Mouse (Mus musculus) hindbrain, embryonic 13.5 days (tissue): ENCODE results near the gene Snx27. TPM values are rescaled to one million over a fixed set of nuclear protein-coding genes. Genes with fewer than 3 reads are reported as not detected.
A peak's percentile ranks its signal among the peaks of the same experiment; 100 is the strongest.

ENCODE experiments used
- ATAC-seq: fragments of 200-750 bp; cut with Nextera tagmentation; 2 replicates; pipeline ENCODE4 v1.8.0; 2017; ENCODE audit warnings: moderate TSS enrichment; ENCODE audit not compliant: low FRiP score
- H3K27ac ChIP-seq: fragments of 300-500 bp; sonication (generic); 2 replicates; pipeline ENCODE4 v1.5.1; 2015; ENCODE audit warnings: inconsistent platforms, mild to moderate bottlenecking, moderate library complexity
- H3K27me3 ChIP-seq: fragments of 300-500 bp; sonication (generic); 2 replicates; pipeline ENCODE4 v1.6.1; 2015; ENCODE audit warnings: mild to moderate bottlenecking, inconsistent platforms
- H3K36me3 ChIP-seq: fragments of 300-500 bp; sonication (generic); 2 replicates; pipeline ENCODE4 v1.6.1; 2015; ENCODE audit warnings: mild to moderate bottlenecking, inconsistent platforms
- H3K4me1 ChIP-seq: fragments of 300-500 bp; sonication (generic); replicated peaks from 2 replicates; pipeline ENCODE4 v1.6.1; 2015; ENCODE audit warnings: inconsistent platforms
- H3K4me2 ChIP-seq: fragments of 300-500 bp; sonication (generic); 2 replicates; pipeline ENCODE4 v1.6.1; 2015; ENCODE audit warnings: inconsistent platforms, mild to moderate bottlenecking, moderate library complexity
- H3K4me3 ChIP-seq: fragments of 300-500 bp; sonication (generic); 2 replicates; pipeline ENCODE4 v1.5.1; 2015; ENCODE audit warnings: mild to moderate bottlenecking, inconsistent platforms
- H3K9ac ChIP-seq: fragments of 300-500 bp; sonication (generic); 2 replicates; pipeline ENCODE4 v1.6.1; 2015; ENCODE audit warnings: mild to moderate bottlenecking, inconsistent platforms
- H3K9me3 ChIP-seq: fragments of 300-500 bp; sonication (generic); 2 replicates; pipeline ENCODE4 v1.6.1; 2016; ENCODE audit warnings: inconsistent platforms
- WGBS: fragments of 180-500 bp; shearing (Covaris S2); methylation state at CpG from one replicate; pipeline ENCODE4 v1.1.7; 2015; 5-methylcytosine and 5-hydroxymethylcytosine counted together
- polyA plus RNA-seq: library from polyadenylated mRNA; unstranded; fragments of >200 nt; fragmentation: Nextera tagmentation; extraction: Ambion mirVana; gene quantifications from 2 replicates; pipeline ENCODE4 v1.2.1, GENCODE M21; 2015

The Snx27 gene
- polyA plus RNA-seq, 1 experiment from 2014 or later = 74.7 TPM

GRCm38 (mm10) chr3:94564356-94565010, 18.0 kb downstream of the Snx27 start:
- Histone ChIP-seq H3K4me2 (no peak overlapping the region), H3K27me3 (no peaks in the 10 kb centered on the region), H3K36me3 (peaks cover 8% of the 10 kb centered on the region), H3K9me3 (no peaks in the 10 kb centered on the region), H3K4me1 (peaks cover 2% of the 10 kb centered on the region; the same call in 1 of the 2 replicates), H3K27ac (no peak overlapping the region), H3K4me3 (no peak overlapping the region), H3K9ac (no peak overlapping the region)
- no peak for ATAC-seq
- 80% methylated on average over 4 of the region's 4 CpGs for WGBS

- H3K4me1 ChIP-seq = peaks cover 2% of the 10 kb centered on the region; the same call in 1 of the 2 replicates
- H3K27ac ChIP-seq = no peak overlapping the region
- WGBS = 84% methylated on average over 3 of the region's 3 CpGs
- H3K9me3 ChIP-seq = no peaks in the 10 kb centered on the region
- no peaks in the 10 kb centered on the region for H3K27me3 ChIP-seq
- peaks cover 12% of the 10 kb centered on the region for H3K36me3 ChIP-seq
- H3K9ac ChIP-seq = no peak overlapping the region
- no peak overlapping the region for H3K4me3 ChIP-seq
- ATAC-seq = no peak
- no peak overlapping the region for H3K4me2 ChIP-seq
Observed at GRCm38 (mm10) chr3:94563163-94563562, 19.4 kb downstream of the Snx27 start.

GRCm38 (mm10) chr3:94559931-94560429, 22.5 kb downstream of the Snx27 start:
- Histone ChIP-seq H3K4me3 (no peak overlapping the region), H3K9me3 (no peaks in the 10 kb centered on the region), H3K36me3 (peaks cover 20% of the 10 kb centered on the region), H3K27me3 (no peaks in the 10 kb centered on the region), H3K4me1 (no peaks in the 10 kb centered on the region), H3K4me2 (no peak overlapping the region), H3K27ac (no peak overlapping the region), H3K9ac (no peak overlapping the region)
- no peak for ATAC-seq
- 84% methylated on average over 5 of the region's 5 CpGs for WGBS

- Histone ChIP-seq H3K9me3 (no peaks in the 10 kb centered on the region), H3K4me3 (no peak overlapping the region), H3K27ac (no peak overlapping the region), H3K27me3 (no peaks in the 10 kb centered on the region), H3K4me1 (no peaks in the 10 kb centered on the region; the same call in 1 of the 2 replicates), H3K4me2 (no peak overlapping the region), H3K36me3 (no peaks in the 10 kb centered on the region), H3K9ac (no peak overlapping the region)
- WGBS = 100% methylated on average over 2 of the region's 2 CpGs
- no peak for ATAC-seq
Observed at GRCm38 (mm10) chr3:94549041-94549440, 33.5 kb downstream of the Snx27 start.

- 84% methylated on average over 3 of the region's 3 CpGs for WGBS
- Histone ChIP-seq H3K9me3 (no peaks in the 10 kb centered on the region), H3K4me1 (no peaks in the 10 kb centered on the region), H3K27me3 (no peaks in the 10 kb centered on the region), H3K27ac (no peak overlapping the region), H3K4me2 (no peak overlapping the region), H3K4me3 (no peak overlapping the region), H3K36me3 (no peaks in the 10 kb centered on the region; the same call in 1 of the 2 replicates), H3K9ac (no peak overlapping the region)
- ATAC-seq = no peak
Observed at GRCm38 (mm10) chr3:94537187-94537586, 45.3 kb downstream of the Snx27 start.

- ATAC-seq = no peak
- no peaks in the 10 kb centered on the region for H3K4me1 ChIP-seq
- no peak overlapping the region for H3K9ac ChIP-seq
- no peak overlapping the region for H3K4me3 ChIP-seq
- H3K27me3 ChIP-seq = no peaks in the 10 kb centered on the region
- no peak overlapping the region for H3K4me2 ChIP-seq
- H3K9me3 ChIP-seq = no peaks in the 10 kb centered on the region
- peaks cover 6% of the 10 kb centered on the region for H3K36me3 ChIP-seq
- no peak overlapping the region for H3K27ac ChIP-seq
Observed at GRCm38 (mm10) chr3:94533968-94534367, 48.5 kb downstream of the Snx27 start.

GRCm38 (mm10) chr3:94526731-94527130, 55.8 kb downstream of the Snx27 start:
- no peak for ATAC-seq
- H3K4me3 ChIP-seq = no peak overlapping the region
- peaks cover 31% of the 10 kb centered on the region for H3K36me3 ChIP-seq
- no peak overlapping the region for H3K4me2 ChIP-seq
- WGBS = 84% methylated on average over 2 of the region's 2 CpGs
- no peak overlapping the region for H3K9ac ChIP-seq
- H3K27me3 ChIP-seq = no peaks in the 10 kb centered on the region
- H3K4me1 ChIP-seq = no peaks in the 10 kb centered on the region
- H3K9me3 ChIP-seq = no peaks in the 10 kb centered on the region
- no peak overlapping the region for H3K27ac ChIP-seq

GRCm38 (mm10) chr3:94506664-94507063, 75.9 kb downstream of the Snx27 start:
- Histone ChIP-seq H3K9me3 (no peaks in the 10 kb centered on the region), H3K36me3 (peaks cover 56% of the 10 kb centered on the region), H3K9ac (no peak overlapping the region), H3K4me1 (no peaks in the 10 kb centered on the region), H3K27me3 (no peaks in the 10 kb centered on the region), H3K27ac (no peak overlapping the region), H3K4me2 (no peak overlapping the region), H3K4me3 (no peak overlapping the region)
- ATAC-seq = no peak
- 88% methylated on average over 1 of the region's 1 CpGs for WGBS

- Histone ChIP-seq H3K4me1 (no peaks in the 10 kb centered on the region), H3K9me3 (no peaks in the 10 kb centered on the region), H3K27ac (no peak overlapping the region), H3K4me2 (no peak overlapping the region), H3K36me3 (peaks cover 47% of the 10 kb centered on the region), H3K27me3 (no peaks in the 10 kb centered on the region), H3K4me3 (no peak overlapping the region), H3K9ac (no peak overlapping the region)
- ATAC-seq = 0 out of 2 replicates have a peak, but pooled peaks have one; percentile 49
- 74% methylated on average over 3 of the region's 3 CpGs for WGBS
Observed at GRCm38 (mm10) chr3:94502243-94502642, 80.3 kb downstream of the Snx27 start.

GRCm38 (mm10) chr3:94497162-94497561, 85.4 kb downstream of the Snx27 start:
- H3K4me2 ChIP-seq = no peak overlapping the region
- no peaks in the 10 kb centered on the region for H3K9me3 ChIP-seq
- H3K9ac ChIP-seq = no peak overlapping the region
- H3K4me1 ChIP-seq = no peaks in the 10 kb centered on the region
- no peak overlapping the region for H3K27ac ChIP-seq
- H3K27me3 ChIP-seq = no peaks in the 10 kb centered on the region
- WGBS = 86% methylated on average over 4 of the region's 4 CpGs
- H3K4me3 ChIP-seq = no peak overlapping the region
- peaks cover 34% of the 10 kb centered on the region for H3K36me3 ChIP-seq
- ATAC-seq = no peak

- peaks cover 76% of the 10 kb centered on the region for H3K36me3 ChIP-seq
Observed at GRCm38 (mm10) chr3:94487581-94487980, 94.9 kb downstream of the Snx27 start.

GRCm38 (mm10) chr3:94485922-94486321, 96.6 kb downstream of the Snx27 start:
- H3K27me3 ChIP-seq = no peaks in the 10 kb centered on the region
- H3K36me3 ChIP-seq = peaks cover 79% of the 10 kb centered on the region
- no peak overlapping the region for H3K4me2 ChIP-seq
- 64% methylated on average over 7 of the region's 7 CpGs for WGBS
- H3K4me1 ChIP-seq = peaks cover 92% of the 10 kb centered on the region
- no peak for ATAC-seq
- H3K9me3 ChIP-seq = no peaks in the 10 kb centered on the region
- 0 out of 2 replicates have a peak overlapping the region, but pooled peaks have one; percentile 24 for H3K9ac ChIP-seq
- H3K27ac ChIP-seq = peak overlapping the region; percentile 95
- no peak overlapping the region for H3K4me3 ChIP-seq

More at GRCm38 (mm10) chr3:94487581-94487980, 94.9 kb downstream of the Snx27 start:
- WGBS = 72% methylated on average over 6 of the region's 6 CpGs
- no peaks in the 10 kb centered on the region for H3K27me3 ChIP-seq
- H3K4me3 ChIP-seq = no peak overlapping the region
- H3K4me2 ChIP-seq = no peak overlapping the region
- peaks cover 84% of the 10 kb centered on the region for H3K4me1 ChIP-seq
- H3K9ac ChIP-seq = peak overlapping the region; percentile 39; the same call in 1 of the 2 replicates
- peak overlapping the region; percentile 58 for H3K27ac ChIP-seq
- H3K9me3 ChIP-seq = no peaks in the 10 kb centered on the region
- no peak for ATAC-seq
